Mouse (Mus musculus) midbrain, embryonic 11.5 days (tissue): ENCODE results near the gene Nalcn. TPM values are rescaled to one million over a fixed set of nuclear protein-coding genes. Genes with fewer than 3 reads are reported as not detected.

ENCODE experiments used
- ATAC-seq: fragments of 200-750 bp; cut with Nextera tagmentation; 2 replicates; pipeline ENCODE4 v1.8.0; 2017; ENCODE audit warnings: moderate TSS enrichment, moderate library complexity; ENCODE audit not compliant: low FRiP score
- DNase-seq: peaks from one replicate; pipeline ENCODE4 v3.0.0; 2015; ENCODE audit warnings: low spot score; ENCODE audit errors: missing footprints
- H3K27ac ChIP-seq: fragments of 300-500 bp; sonication (generic); 2 replicates; pipeline ENCODE4 v1.5.1; 2014; ENCODE audit warnings: low read depth, low read length
- H3K27me3 ChIP-seq: fragments of 300-500 bp; sonication (generic); 2 replicates; pipeline ENCODE4 v1.6.1; 2014; ENCODE audit warnings: mild to moderate bottlenecking, low read length, moderate library complexity, mixed read lengths; ENCODE audit not compliant: control insufficient read depth, insufficient read depth
- H3K36me3 ChIP-seq: fragments of 300-500 bp; sonication (generic); 2 replicates; pipeline ENCODE4 v1.6.1; 2014; ENCODE audit warnings: mild to moderate bottlenecking, low read length, moderate library complexity, mixed read lengths; ENCODE audit not compliant: control insufficient read depth, insufficient read depth
- H3K4me1 ChIP-seq: fragments of 300-500 bp; sonication (generic); 2 replicates; pipeline ENCODE4 v1.6.1; 2014; ENCODE audit warnings: low read length; ENCODE audit not compliant: control insufficient read depth, insufficient read depth
- H3K4me2 ChIP-seq: fragments of 300-500 bp; sonication (generic); 2 replicates; pipeline ENCODE4 v1.6.1; 2014; ENCODE audit warnings: mild to moderate bottlenecking, moderate library complexity
- H3K4me3 ChIP-seq: fragments of 300-500 bp; sonication (generic); 2 replicates; pipeline ENCODE4 v1.5.1; 2014; ENCODE audit warnings: low read depth, low read length
- H3K9ac ChIP-seq: fragments of 300-500 bp; sonication (generic); 2 replicates; pipeline ENCODE4 v1.6.1; 2014; ENCODE audit warnings: low read length
- H3K9me3 ChIP-seq: fragments of 300-500 bp; sonication (generic); 2 replicates; pipeline ENCODE4 v1.6.1; 2016; ENCODE audit warnings: low read length; ENCODE audit not compliant: control insufficient read depth
- WGBS: fragments of 180-500 bp; shearing (Covaris S2); extraction: QIAGEN DNeasy Blood & Tissue Kit; methylation state at CpG from one replicate; pipeline ENCODE4 v1.1.7; 2014; 5-methylcytosine and 5-hydroxymethylcytosine counted together
- polyA plus RNA-seq: library from polyadenylated mRNA; unstranded; fragments of >200 nt; fragmentation: Nextera tagmentation; extraction: Ambion mirVana; gene quantifications from 2 replicates; pipeline ENCODE4 v1.2.1, GENCODE M21; 2014

Gene Nalcn
- polyA plus RNA-seq, 1 experiment from 2014 or later: 3.9 TPM

DNA sequence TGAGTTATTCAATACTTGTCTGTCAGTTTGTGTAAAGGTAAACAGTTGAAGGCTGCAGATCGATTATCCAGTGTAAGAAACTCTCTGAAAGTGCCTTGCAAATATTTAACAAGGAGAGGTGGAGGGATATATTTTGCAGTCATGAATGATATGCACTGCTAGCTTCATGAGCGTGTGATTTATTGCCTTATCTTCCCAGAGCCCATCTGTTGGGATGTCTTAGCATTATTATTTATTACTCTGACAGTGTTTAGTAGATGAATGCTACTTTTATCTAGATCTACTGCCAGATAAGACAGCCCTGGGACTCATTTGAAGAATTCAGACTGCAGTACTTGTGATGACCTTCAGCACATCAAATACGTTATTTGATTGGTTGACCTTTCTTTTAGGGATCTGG is 31.7 kb downstream of the Nalcn start:
- ATAC-seq: no peak
- WGBS: 81% methylated on average over 3 of the region's 3 CpGs

DNA sequence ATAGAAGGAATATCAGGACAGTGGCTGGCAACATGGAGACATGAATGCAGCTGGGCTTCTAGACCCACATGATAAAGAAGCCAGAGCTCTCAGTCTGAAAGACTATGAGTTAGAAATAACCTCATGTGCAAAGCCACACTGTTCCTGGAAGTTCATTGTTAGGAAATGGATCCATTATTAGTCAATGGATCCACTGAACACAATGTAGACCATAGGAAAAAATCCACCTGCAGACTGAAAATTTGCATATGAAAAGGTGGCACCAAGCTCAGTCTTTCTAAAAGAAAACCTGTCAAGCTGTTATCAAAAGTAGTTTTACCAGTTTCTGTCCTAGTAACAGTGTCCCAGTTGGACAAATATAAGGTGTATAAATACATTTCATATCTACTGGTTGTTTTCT is 39.5 kb downstream of the Nalcn start:
- Histone ChIP-seq H3K4me3 (no peak overlapping the region), H3K4me2 (no peak overlapping the region), H3K36me3 (no peaks in the 10 kb centered on the region), H3K27me3 (no peaks in the 10 kb centered on the region), H3K9me3 (no peaks in the 10 kb centered on the region), H3K9ac (no peak overlapping the region), H3K4me1 (no peaks in the 10 kb centered on the region), H3K27ac (no peak overlapping the region)
- no peak for ATAC-seq
- no peak for DNase-seq

More for the DNA sequence above, 31.7 kb downstream of the Nalcn start:
- Histone ChIP-seq H3K36me3 (no peaks in the 10 kb centered on the region), H3K9me3 (no peaks in the 10 kb centered on the region), H3K27ac (no peak overlapping the region), H3K4me1 (no peaks in the 10 kb centered on the region), H3K9ac (no peak overlapping the region), H3K4me3 (no peak overlapping the region), H3K27me3 (no peaks in the 10 kb centered on the region), H3K4me2 (no peak overlapping the region)
- DNase-seq: no peak

DNA sequence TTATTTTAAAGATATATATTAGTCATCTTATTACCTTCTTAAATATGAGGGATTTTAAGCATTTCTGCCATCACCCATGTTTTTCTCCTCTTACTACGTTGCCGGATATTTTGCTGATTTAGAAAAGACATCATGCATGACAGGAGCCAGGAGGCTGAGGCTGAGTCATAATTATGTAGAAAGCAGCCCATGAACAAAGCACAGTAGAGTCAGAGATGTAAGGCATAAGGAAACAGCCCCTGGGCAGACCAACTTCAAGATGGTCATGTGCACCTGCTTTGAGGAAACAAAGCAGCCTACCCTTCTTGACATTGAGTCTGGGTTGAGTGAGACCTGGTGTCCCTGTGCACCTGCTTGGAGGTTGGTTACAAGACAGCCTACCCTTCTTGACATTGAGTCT is 44.5 kb downstream of the Nalcn start:
- ATAC-seq (no peak), DNase-seq (no peak)
- Histone ChIP-seq H3K36me3 (no peaks in the 10 kb centered on the region), H3K4me3 (no peak overlapping the region), H3K4me1 (no peaks in the 10 kb centered on the region), H3K9ac (no peak overlapping the region), H3K4me2 (no peak overlapping the region), H3K9me3 (no peaks in the 10 kb centered on the region), H3K27ac (no peak overlapping the region), H3K27me3 (no peaks in the 10 kb centered on the region)
- 86% methylated on average over 2 of the region's 2 CpGs for WGBS

DNA sequence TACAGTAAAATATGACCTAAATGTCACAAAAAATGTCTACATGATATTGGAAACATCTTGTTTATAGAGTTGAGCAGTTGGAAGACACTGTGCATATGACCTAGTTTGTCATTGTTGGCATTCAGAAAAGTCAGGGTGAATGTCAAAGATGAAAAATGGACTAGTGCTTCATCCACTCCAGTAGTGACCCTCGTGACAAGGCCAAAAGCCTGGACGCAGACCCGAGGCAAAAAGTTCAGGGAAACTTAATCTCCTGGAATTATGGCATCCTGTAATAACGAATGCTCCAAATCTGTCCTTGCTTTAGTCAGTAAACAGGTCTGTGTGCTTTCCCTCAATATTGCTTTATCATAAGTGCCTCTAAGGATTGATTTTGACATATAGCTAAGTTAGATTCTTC is 51.6 kb downstream of the Nalcn start:
- Histone ChIP-seq H3K4me3 (no peak overlapping the region), H3K27ac (no peak overlapping the region), H3K4me2 (no peak overlapping the region), H3K36me3 (no peaks in the 10 kb centered on the region), H3K9ac (no peak overlapping the region), H3K27me3 (no peaks in the 10 kb centered on the region), H3K4me1 (no peaks in the 10 kb centered on the region), H3K9me3 (no peaks in the 10 kb centered on the region)
- ATAC-seq (no peak), DNase-seq (no peak)
- WGBS: 90% methylated on average over 4 of the region's 4 CpGs

DNA sequence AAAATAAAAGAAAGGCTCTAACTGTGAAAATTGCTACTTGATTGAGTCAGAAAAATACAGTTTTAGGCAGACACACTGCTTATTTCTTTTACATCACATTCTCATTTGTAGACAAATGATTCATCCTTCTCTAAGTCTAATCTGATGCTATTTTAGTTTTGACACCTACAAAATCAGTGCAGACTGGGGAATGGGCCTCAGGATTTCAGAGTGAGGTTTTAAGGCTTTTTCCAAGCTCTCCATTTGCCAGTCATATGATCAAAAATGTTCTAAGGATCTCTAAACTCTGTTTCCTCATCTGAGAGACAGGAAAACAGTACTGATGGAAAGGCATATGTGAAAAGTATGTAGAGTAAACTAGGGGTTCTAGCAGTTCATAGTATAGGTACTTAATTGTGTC is 52.0 kb downstream of the Nalcn start:
- H3K27me3 ChIP-seq: no peaks in the 10 kb centered on the region
- no peak overlapping the region for H3K27ac ChIP-seq
- no peaks in the 10 kb centered on the region for H3K36me3 ChIP-seq
- DNase-seq (no peak), ATAC-seq (no peak)
- no peaks in the 10 kb centered on the region for H3K4me1 ChIP-seq
- H3K9me3 ChIP-seq: no peaks in the 10 kb centered on the region
- H3K4me3 ChIP-seq: no peak overlapping the region
- H3K4me2 ChIP-seq: no peak overlapping the region
- no peak overlapping the region for H3K9ac ChIP-seq

DNA sequence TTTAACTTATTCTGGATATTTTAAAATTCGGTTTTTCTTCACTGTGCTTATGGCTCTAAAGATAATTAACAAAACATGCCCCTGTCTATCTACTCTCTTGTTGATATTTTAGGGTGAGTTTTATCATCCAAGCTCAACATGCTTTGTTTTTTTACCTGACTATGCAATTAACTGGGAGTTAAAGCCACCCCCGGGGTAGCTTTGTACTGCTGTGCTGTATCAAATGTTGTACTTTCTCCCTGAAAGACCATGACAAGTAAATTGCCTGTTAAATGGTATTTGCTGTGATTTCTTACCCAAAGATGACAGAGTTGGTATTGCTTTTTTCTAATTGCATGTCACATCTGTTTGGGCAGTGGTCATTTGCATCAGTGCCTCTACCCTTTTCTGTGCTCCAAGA is 60.3 kb downstream of the Nalcn start:
- Histone ChIP-seq H3K9me3 (no peaks in the 10 kb centered on the region), H3K27ac (no peak overlapping the region), H3K4me1 (no peaks in the 10 kb centered on the region), H3K27me3 (no peaks in the 10 kb centered on the region), H3K9ac (no peak overlapping the region), H3K4me2 (no peak overlapping the region), H3K36me3 (no peaks in the 10 kb centered on the region), H3K4me3 (no peak overlapping the region)
- ATAC-seq: no peak
- WGBS: 78% methylated on average over 2 of the region's 2 CpGs
- no peak for DNase-seq

DNA sequence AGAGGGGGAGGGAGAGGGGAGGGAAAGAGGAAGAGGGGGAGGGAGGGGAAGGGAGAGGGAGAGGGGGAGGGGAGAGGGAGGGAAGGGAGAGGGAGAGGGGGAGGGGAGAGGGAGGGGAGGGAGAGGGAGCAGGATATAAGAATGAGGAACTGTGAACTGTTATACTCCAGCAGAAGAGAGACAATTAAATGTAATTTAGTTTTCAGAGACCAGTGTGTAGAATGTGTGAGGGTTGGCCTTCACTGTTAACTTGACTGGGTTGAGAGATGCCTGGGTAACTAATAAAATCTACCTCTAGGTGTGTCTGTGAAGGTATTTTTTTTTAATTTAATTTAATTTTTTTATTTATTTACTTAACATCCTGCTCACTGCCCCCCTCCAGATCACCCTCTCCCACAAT is 71.4 kb downstream of the Nalcn start:
- no peak overlapping the region for H3K4me3 ChIP-seq
- peak; percentile 51; the same call in 1 of the 2 replicates for ATAC-seq
- no peak overlapping the region for H3K9ac ChIP-seq
- H3K4me1 ChIP-seq: 0 out of 2 replicates have a peak, but pooled peaks cover 2% of the 10 kb centered on the region
- H3K9me3 ChIP-seq: no peaks in the 10 kb centered on the region
- H3K36me3 ChIP-seq: no peaks in the 10 kb centered on the region
- no peak overlapping the region for H3K4me2 ChIP-seq
- H3K27me3 ChIP-seq: no peaks in the 10 kb centered on the region
- DNase-seq: no peak
- no peak overlapping the region for H3K27ac ChIP-seq

DNA sequence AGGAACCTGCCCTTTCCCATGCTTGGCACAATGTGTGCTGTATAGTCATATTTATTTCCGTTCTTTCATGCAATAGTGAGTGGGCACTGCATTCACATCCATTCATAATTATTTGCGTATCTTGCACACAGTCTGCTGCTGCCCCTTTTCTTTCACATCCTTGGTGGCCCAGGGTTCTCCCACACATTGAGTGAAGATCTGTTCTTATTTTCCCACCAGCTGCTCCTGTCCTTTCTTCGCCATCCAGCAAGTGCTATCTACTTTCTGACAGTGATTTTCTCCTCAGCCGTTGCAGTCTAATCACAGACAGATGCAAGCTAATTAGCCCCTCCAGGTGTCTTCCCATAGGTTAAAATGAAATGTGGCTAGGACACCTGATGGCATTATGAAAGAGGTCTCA is 72.0 kb downstream of the Nalcn start:
- no peak for DNase-seq
- Histone ChIP-seq H3K4me2 (no peak overlapping the region), H3K27ac (no peak overlapping the region), H3K36me3 (no peaks in the 10 kb centered on the region), H3K9ac (no peak overlapping the region), H3K4me3 (no peak overlapping the region), H3K27me3 (no peaks in the 10 kb centered on the region), H3K9me3 (no peaks in the 10 kb centered on the region), H3K4me1 (0 out of 2 replicates have a peak, but pooled peaks cover 2% of the 10 kb centered on the region)
- ATAC-seq: no peak
- 82% methylated on average over 4 of the region's 4 CpGs for WGBS

DNA sequence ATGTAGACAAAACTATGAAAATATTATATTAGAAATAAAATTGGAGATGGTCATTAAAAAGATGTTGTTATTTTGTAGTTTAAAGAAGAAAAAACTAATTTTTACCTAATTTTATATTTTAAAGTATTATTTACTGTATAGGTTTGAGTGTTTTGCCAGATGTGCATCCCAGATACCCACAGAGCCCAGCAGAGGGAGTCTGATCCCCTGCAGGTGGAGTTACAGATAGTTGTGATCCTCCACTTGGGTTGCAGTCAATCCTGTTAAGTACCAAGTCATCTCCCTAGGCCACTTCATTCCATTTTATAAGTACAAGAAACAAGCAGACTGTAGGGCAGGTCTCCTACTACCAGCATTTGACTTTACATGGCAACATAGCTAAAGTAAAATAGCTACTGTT is 84.6 kb downstream of the Nalcn start:
- ATAC-seq (no peak), DNase-seq (no peak)
- no peaks in the 10 kb centered on the region for H3K9me3 ChIP-seq
- H3K9ac ChIP-seq: no peak overlapping the region
- no peaks in the 10 kb centered on the region for H3K36me3 ChIP-seq
- H3K4me1 ChIP-seq: no peaks in the 10 kb centered on the region
- no peak overlapping the region for H3K27ac ChIP-seq
- H3K4me3 ChIP-seq: no peak overlapping the region
- no peak overlapping the region for H3K4me2 ChIP-seq
- H3K27me3 ChIP-seq: no peaks in the 10 kb centered on the region

DNA sequence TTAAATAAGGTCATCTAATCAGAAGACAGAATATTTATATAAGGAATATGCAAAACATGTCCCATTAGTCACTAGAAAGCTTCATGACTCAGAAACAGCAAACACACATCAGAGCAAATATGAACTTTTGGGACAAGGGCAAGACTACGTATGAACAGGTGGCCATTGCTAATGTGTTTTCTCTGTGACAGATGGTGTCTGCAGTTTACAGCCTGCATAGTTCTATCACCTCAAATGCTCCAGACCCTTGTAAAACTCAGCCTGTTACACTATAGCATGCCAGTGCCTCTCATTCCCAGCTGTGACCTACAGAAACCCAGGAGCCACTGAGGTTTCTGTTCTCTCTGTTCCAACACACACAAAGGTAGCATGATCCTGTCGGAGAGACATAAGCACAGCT is 91.3 kb downstream of the Nalcn start:
- Histone ChIP-seq H3K27ac (no peak overlapping the region), H3K9me3 (no peaks in the 10 kb centered on the region), H3K9ac (no peak overlapping the region), H3K4me2 (no peak overlapping the region), H3K27me3 (no peaks in the 10 kb centered on the region), H3K4me1 (no peaks in the 10 kb centered on the region), H3K4me3 (no peak overlapping the region), H3K36me3 (no peaks in the 10 kb centered on the region)
- 84% methylated on average over 2 of the region's 2 CpGs for WGBS
- DNase-seq (no peak), ATAC-seq (0 out of 2 replicates have a peak, but pooled peaks have one; percentile 22)
